7 mouse cellular contexts compared by ENCODE assay signal in the genomic region with DNA sequence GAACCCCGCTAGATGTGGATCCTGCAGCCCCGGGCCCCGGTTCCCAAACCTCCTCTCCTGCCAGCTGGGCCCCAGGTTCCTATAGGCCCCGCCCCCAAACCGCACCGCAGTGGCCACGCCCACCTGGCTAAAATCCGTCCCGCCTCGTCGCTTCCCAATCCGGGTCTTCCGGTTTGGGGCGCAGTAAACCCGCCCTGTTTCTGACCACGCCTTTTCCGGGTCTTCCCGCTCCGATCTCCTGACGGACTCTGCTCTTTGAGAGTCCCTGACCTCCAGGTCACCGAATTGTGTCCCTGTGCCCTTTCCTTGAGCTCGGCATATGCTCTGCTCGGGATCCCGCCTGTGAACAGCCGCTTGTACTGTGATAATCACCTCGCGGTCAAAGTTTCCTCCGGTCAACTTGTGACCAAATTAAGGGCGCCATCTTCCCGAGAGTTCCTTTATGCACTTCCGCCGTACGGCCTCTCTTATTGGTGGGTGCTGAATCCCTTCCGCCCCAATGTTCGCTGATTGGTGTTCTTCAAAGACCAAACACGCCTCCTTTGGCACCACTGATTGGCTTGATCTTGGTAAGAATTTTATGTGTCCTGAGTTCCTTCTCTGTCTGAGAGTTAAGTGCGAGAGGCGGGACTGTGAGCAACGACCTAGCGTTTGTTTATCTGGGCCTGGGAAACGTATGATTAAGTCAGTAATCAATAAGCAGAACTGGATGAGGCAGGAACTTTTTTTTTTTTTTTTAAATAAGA. TPM values are rescaled to one million over a fixed set of nuclear protein-coding genes. Genes with fewer than 3 reads are reported as not detected.
DNase-seq lines count a peak whose midpoint lies in the region; ATAC-seq lines count a peak whose summit lies in the region.

A gene (minus strand): TSS at position 440 of the 746 bp plus-strand sequence.

- H3K4me3 ChIP-seq in embryonic facial prominence, embryonic 11.5 days (ENCODE audit: low read depth, low read length) = peak within 1 kb of the TSS; percentile 64
- H3K4me3 ChIP-seq in limb, embryonic 10.5 days = peak within 1 kb of the TSS; percentile 80
- H3K4me3 ChIP-seq in midbrain, embryonic 13.5 days (replicated peaks) = peak within 1 kb of the TSS; percentile 69

- WGBS in embryonic facial prominence, embryonic 11.5 days = under 1% methylated on average over 41 of the region's 41 CpGs
- WGBS in limb, embryonic 10.5 days = under 1% methylated on average over 41 of the region's 41 CpGs
- under 1% methylated on average over 41 of the region's 41 CpGs for WGBS in midbrain, embryonic 13.5 days

- H3K27ac ChIP-seq in embryonic facial prominence, embryonic 11.5 days (replicated peaks; ENCODE audit: low read depth, low read length) = 0 out of 2 replicates have a peak within 1 kb of the TSS, but pooled peaks have one; percentile 52
- peak within 1 kb of the TSS; percentile 97 for H3K27ac ChIP-seq in limb, embryonic 10.5 days
- H3K27ac ChIP-seq in midbrain, embryonic 13.5 days = peak within 1 kb of the TSS; percentile 84

- ATAC-seq in embryonic facial prominence, embryonic 11.5 days (replicated peaks; ENCODE audit: insufficient number of reproducible peaks, low FRiP score, low TSS enrichment, low read depth) = peak; percentile 94
- ATAC-seq in granulocyte monocyte progenitor cell, adult 5-6 weeks (replicated peaks; ENCODE audit: poor library complexity, severe bottlenecking) = peak; percentile 83
- ATAC-seq in midbrain, embryonic 13.5 days = peak; percentile 96

- peak; percentile 98 for DNase-seq in adrenal gland, postnatal 14 days
- peak; percentile 98 for DNase-seq in embryonic facial prominence, embryonic 11.5 days (ENCODE audit: low spot score)
- peak; percentile 98 for DNase-seq in kidney, adult 11 months
- peak; percentile 96 for DNase-seq in limb, embryonic 10.5 days (ENCODE audit: low spot score)
- peak; percentile 97 for DNase-seq in spleen, adult 12 weeks (ENCODE audit: low spot score)

- H3K36me3 ChIP-seq in embryonic facial prominence, embryonic 11.5 days (replicated peaks; ENCODE audit: control insufficient read depth, insufficient read depth, low read depth, low read length) = no peaks in the 10 kb centered on the region
- H3K36me3 ChIP-seq in limb, embryonic 10.5 days = peaks cover 43% of the 10 kb centered on the region
- H3K36me3 ChIP-seq in midbrain, embryonic 13.5 days = peaks cover 15% of the 10 kb centered on the region

- H3K4me2 ChIP-seq in embryonic facial prominence, embryonic 11.5 days (ENCODE audit: low read depth, low read length) = peak within 1 kb of the TSS; percentile 95
- H3K4me2 ChIP-seq in midbrain, embryonic 13.5 days (replicated peaks) = peak within 1 kb of the TSS; percentile 87

- H3K4me1 ChIP-seq in embryonic facial prominence, embryonic 11.5 days (ENCODE audit: control insufficient read depth, insufficient read depth, low read length) = no peaks in the 10 kb centered on the region
- H3K4me1 ChIP-seq in limb, embryonic 10.5 days = peaks cover 40% of the 10 kb centered on the region
- H3K4me1 ChIP-seq in midbrain, embryonic 13.5 days (replicated peaks) = peaks cover 42% of the 10 kb centered on the region

- H3K9me3 ChIP-seq in embryonic facial prominence, embryonic 11.5 days (replicated peaks; ENCODE audit: control insufficient read depth, low read length) = no peaks in the 10 kb centered on the region
- H3K9me3 ChIP-seq in limb, embryonic 10.5 days (replicated peaks) = no peaks in the 10 kb centered on the region
- H3K9me3 ChIP-seq in midbrain, embryonic 13.5 days = no peaks in the 10 kb centered on the region

- no peaks in the 10 kb centered on the region for H3K27me3 ChIP-seq in embryonic facial prominence, embryonic 11.5 days (ENCODE audit: control insufficient read depth, insufficient read depth, low read length)
- no peaks in the 10 kb centered on the region for H3K27me3 ChIP-seq in limb, embryonic 10.5 days (ENCODE audit: low read depth, poor library complexity, severe bottlenecking)
- no peaks in the 10 kb centered on the region for H3K27me3 ChIP-seq in midbrain, embryonic 13.5 days

- H3K9ac ChIP-seq in embryonic facial prominence, embryonic 11.5 days (replicated peaks; ENCODE audit: low read length) = peak within 1 kb of the TSS; percentile 61
- H3K9ac ChIP-seq in midbrain, embryonic 13.5 days (replicated peaks) = peak within 1 kb of the TSS; percentile 82

RNA-seq across cellular contexts. Expression of the gene that starts here (rescaled TPM):
- 42.5 and 44.9 TPM in 2 replicates for total RNA-seq in adrenal gland, postnatal 14 days (2021)
- polyA plus RNA-seq in embryonic facial prominence, embryonic 11.5 days (2014; fragmentation: Nextera tagmentation; extraction: Ambion mirVana) = 17.4 and 19.4 TPM in 2 replicates
- 146 and 159 TPM in 2 replicates for total RNA-seq in granulocyte monocyte progenitor cell, adult 5-6 weeks (2014; fragmentation: Nextera tagmentation)
- 4.0 and 7.4 TPM in 2 replicates for total RNA-seq in granulocyte monocyte progenitor cell, adult 5-6 weeks (2017)
- polyA plus RNA-seq in limb, embryonic 10.5 days (2016; fragmentation: Nextera tagmentation; extraction: Ambion mirVana) = 14.7 and 16.4 TPM in 2 replicates
- polyA plus RNA-seq in midbrain, embryonic 13.5 days (2015; fragmentation: Nextera tagmentation; extraction: Ambion mirVana) = 37.6 and 43.1 TPM in 2 replicates

Comparison
In these comparisons a context has a peak if more than half of its experiments do, and no peak if none do; other contexts are left out.
1. Peak in every context shown above with its lines: DNase-seq, ATAC-seq, H3K4me3 ChIP-seq and H3K27ac ChIP-seq.